Mouse (Mus musculus) heart, embryonic 14.5 days (tissue): ENCODE results near the gene Tspyl3. TPM values are rescaled to one million over a fixed set of nuclear protein-coding genes. Genes with fewer than 3 reads are reported as not detected.

Experiments used
- ATAC-seq: fragments of 200-750 bp; cut with Nextera tagmentation; 2 replicates; pipeline ENCODE4 v1.8.0; 2017; ENCODE audit warnings: low read depth, moderate TSS enrichment; ENCODE audit not compliant: insufficient number of reproducible peaks, insufficient read depth, low FRiP score
- H3K27ac ChIP-seq, 2 experiments: fragments of 200-500 bp in 1 of 2; fragments of 300-500 bp in 1 of 2; sonication (generic) in 1 of 2; replicated peaks in 1 of 2; 2 replicates each; pipeline ENCODE4 v1.5.1; 2012 to 2014; ENCODE audit warnings: low read depth in 2 of 2, low read length in 2 of 2, control low read depth in 1 of 2, mild to moderate bottlenecking in 1 of 2, mixed read lengths in 1 of 2; ENCODE audit not compliant: control insufficient read depth in 1 of 2, insufficient read depth in 1 of 2
- H3K27me3 ChIP-seq: fragments of 300-500 bp; sonication (generic); 2 replicates; pipeline ENCODE4 v1.6.1; 2014; ENCODE audit warnings: mild to moderate bottlenecking, low read length, control low read depth; ENCODE audit not compliant: control insufficient read depth, insufficient read depth
- H3K36me3 ChIP-seq: fragments of 300-500 bp; sonication (generic); 2 replicates; pipeline ENCODE4 v1.6.1; 2014; ENCODE audit warnings: mild to moderate bottlenecking, control low read depth, low read length, mixed read lengths; ENCODE audit not compliant: control insufficient read depth, insufficient read depth
- H3K4me1 ChIP-seq, 2 experiments: fragments of 200-500 bp in 1 of 2; fragments of 300-500 bp in 1 of 2; sonication (generic) in 1 of 2; 2 replicates each; pipeline ENCODE4 v1.6.1; 2012 to 2014; ENCODE audit warnings: low read length in 2 of 2, control low read depth in 1 of 2, mixed read lengths in 1 of 2; ENCODE audit not compliant: control insufficient read depth in 2 of 2, insufficient read depth in 2 of 2
- H3K4me2 ChIP-seq: fragments of 300-500 bp; sonication (generic); 2 replicates; pipeline ENCODE4 v1.6.1; 2014; ENCODE audit warnings: mild to moderate bottlenecking, low read length
- H3K4me3 ChIP-seq, 2 experiments: fragments of 200-500 bp in 1 of 2; fragments of 300-500 bp in 1 of 2; sonication (generic) in 1 of 2; 2 replicates each; pipeline ENCODE4 v1.5.1; 2012 to 2014; ENCODE audit warnings: low read length in 2 of 2, mild to moderate bottlenecking in 2 of 2, control low read depth in 1 of 2, low read depth in 1 of 2, moderate library complexity in 1 of 2; ENCODE audit not compliant: control insufficient read depth in 1 of 2, insufficient read depth in 1 of 2
- H3K9ac ChIP-seq: fragments of 300-500 bp; sonication (generic); 2 replicates; pipeline ENCODE4 v1.6.1; 2014; ENCODE audit warnings: mild to moderate bottlenecking, low read length
- H3K9me3 ChIP-seq: fragments of 300-500 bp; sonication (generic); 2 replicates; pipeline ENCODE4 v1.6.1; 2016; ENCODE audit warnings: low read length, control low read depth; ENCODE audit not compliant: control insufficient read depth
- WGBS: fragments of 180-500 bp; shearing (Covaris S2); extraction: QIAGEN DNeasy Blood & Tissue Kit; methylation state at CpG from one replicate; pipeline ENCODE4 v1.1.7; 2014; 5-methylcytosine and 5-hydroxymethylcytosine counted together
- polyA plus RNA-seq: library from polyadenylated mRNA; unstranded; fragments of >200 nt; fragmentation: Nextera tagmentation; extraction: Ambion mirVana; gene quantifications from 2 replicates; pipeline ENCODE4 v1.2.1, GENCODE M21; 2014

Tspyl3 gene
- polyA plus RNA-seq, 1 experiment from 2014 or later = 4.1 TPM

GRCm38 (mm10) chr2:153222566-153222965, 2.7 kb downstream of the Tspyl3 start:
- H3K9me3 ChIP-seq = no peaks in the 10 kb centered on the region
- peaks cover 4% of the 10 kb centered on the region for H3K36me3 ChIP-seq
- H3K27ac ChIP-seq = no peak overlapping the region
- H3K4me1 ChIP-seq = peaks cover 7 to 11% of the 10 kb centered on the region in 2 experiments; a peak in 3 of 4 replicates
- no peak overlapping the region for H3K4me3 ChIP-seq
- ATAC-seq = no peak
- H3K4me2 ChIP-seq = no peak overlapping the region
- no peak overlapping the region for H3K9ac ChIP-seq
- 96% methylated on average over 2 of the region's 2 CpGs for WGBS
- H3K27me3 ChIP-seq = no peaks in the 10 kb centered on the region

GRCm38 (mm10) chr2:153222130-153222529, 3.1 kb downstream of the Tspyl3 start:
- H3K36me3 ChIP-seq = peaks cover under 1% of the 10 kb centered on the region; the same call in 1 of the 2 replicates
- peaks cover 7 to 11% of the 10 kb centered on the region in 2 experiments; a peak in 3 of 4 replicates for H3K4me1 ChIP-seq
- no peaks in the 10 kb centered on the region for H3K27me3 ChIP-seq
- H3K4me3 ChIP-seq = no peak overlapping the region
- H3K9ac ChIP-seq = no peak overlapping the region
- no peak for ATAC-seq
- H3K27ac ChIP-seq = no peak overlapping the region
- H3K4me2 ChIP-seq = no peak overlapping the region
- H3K9me3 ChIP-seq = no peaks in the 10 kb centered on the region

GRCm38 (mm10) chr2:153221620-153222019, 3.6 kb downstream of the Tspyl3 start:
- no peaks in the 10 kb centered on the region for H3K27me3 ChIP-seq
- ATAC-seq = no peak
- no peak overlapping the region for H3K9ac ChIP-seq
- peaks cover 7 to 11% of the 10 kb centered on the region in 2 experiments; a peak in 3 of 4 replicates for H3K4me1 ChIP-seq
- no peak overlapping the region for H3K4me2 ChIP-seq
- no peaks in the 10 kb centered on the region for H3K36me3 ChIP-seq
- no peak overlapping the region for H3K27ac ChIP-seq
- H3K9me3 ChIP-seq = no peaks in the 10 kb centered on the region
- 35% methylated on average over 4 of the region's 4 CpGs for WGBS
- no peak overlapping the region for H3K4me3 ChIP-seq

GRCm38 (mm10) chr2:153218516-153218915, 6.7 kb downstream of the Tspyl3 start:
- no peaks in the 10 kb centered on the region for H3K36me3 ChIP-seq
- WGBS = 57% methylated on average over 3 of the region's 3 CpGs
- no peaks in the 10 kb centered on the region for H3K9me3 ChIP-seq
- H3K27me3 ChIP-seq = no peaks in the 10 kb centered on the region
- no peak overlapping the region for H3K27ac ChIP-seq
- H3K9ac ChIP-seq = no peak overlapping the region
- no peak overlapping the region for H3K4me3 ChIP-seq
- H3K4me1 ChIP-seq = peaks cover 12% of the 10 kb centered on the region in 2 experiments
- H3K4me2 ChIP-seq = no peak overlapping the region
- ATAC-seq = no peak

GRCm38 (mm10) chr2:153217826-153218340, 7.4 kb downstream of the Tspyl3 start:
- ATAC-seq = no peak
- Histone ChIP-seq H3K4me3 (no peak overlapping the region), H3K9me3 (no peaks in the 10 kb centered on the region), H3K36me3 (no peaks in the 10 kb centered on the region), H3K4me2 (no peak overlapping the region), H3K27me3 (no peaks in the 10 kb centered on the region), H3K27ac (no peak overlapping the region), H3K4me1 (peaks cover 12% of the 10 kb centered on the region in 2 experiments), H3K9ac (no peak overlapping the region)
- WGBS = 37% methylated on average over 10 of the region's 10 CpGs

- ATAC-seq = no peak
- H3K36me3 ChIP-seq = peaks cover 4% of the 10 kb centered on the region; the same call in 1 of the 2 replicates
- 70% methylated on average over 4 of the region's 4 CpGs for WGBS
- no peak overlapping the region for H3K4me3 ChIP-seq
- H3K27me3 ChIP-seq = no peaks in the 10 kb centered on the region
- H3K4me1 ChIP-seq = peaks cover 12% of the 10 kb centered on the region in 2 experiments
- H3K9ac ChIP-seq = no peak overlapping the region
- no peaks in the 10 kb centered on the region for H3K9me3 ChIP-seq
- H3K4me2 ChIP-seq = no peak overlapping the region
- no peak overlapping the region for H3K27ac ChIP-seq
These were observed 9.8 kb downstream of the Tspyl3 start for GRCm38 (mm10) chr2:153215421-153215820.

GRCm38 (mm10) chr2:153214771-153215259, 10.4 kb downstream of the Tspyl3 start:
- Histone ChIP-seq H3K27me3 (no peaks in the 10 kb centered on the region), H3K4me2 (no peak overlapping the region), H3K4me3 (no peak overlapping the region), H3K9me3 (no peaks in the 10 kb centered on the region), H3K27ac (peak overlapping the region; percentile 8 to 33; a peak in 2 of 4 replicates), H3K9ac (no peak overlapping the region), H3K36me3 (peaks cover 10% of the 10 kb centered on the region), H3K4me1 (peaks cover 12% of the 10 kb centered on the region in 2 experiments)
- no peak; the same call in 1 of the 2 replicates for ATAC-seq
- WGBS = 33% methylated on average over 6 of the region's 6 CpGs

- Histone ChIP-seq H3K4me1 (peaks cover 11 to 12% of the 10 kb centered on the region in 2 experiments), H3K4me3 (no peak overlapping the region), H3K9ac (no peak overlapping the region), H3K27me3 (no peaks in the 10 kb centered on the region), H3K4me2 (no peak overlapping the region), H3K9me3 (no peaks in the 10 kb centered on the region), H3K27ac (no peak overlapping the region), H3K36me3 (peaks cover 24% of the 10 kb centered on the region)
- WGBS = 89% methylated on average over 4 of the region's 4 CpGs
- ATAC-seq = no peak
These were observed 11.9 kb downstream of the Tspyl3 start for GRCm38 (mm10) chr2:153213351-153213750.
